Mouse (Mus musculus) olfactory bulb, adult 2 months (tissue): ENCODE measurements around the gene Clec4e.

Experiments used
- CTCF ChIP-seq: fragments of 200-500 bp; IDR thresholded peaks from 2 replicates; pipeline ENCODE4 v1.5.1; 2012; ENCODE audit warnings: low read depth, mild to moderate bottlenecking, low read length, moderate library complexity; ENCODE audit not compliant: insufficient read depth
- POLR2A ChIP-seq: fragments of 200-500 bp; IDR thresholded peaks from 2 replicates; pipeline ENCODE4 v1.6.1; 2012; ENCODE audit warnings: mild to moderate bottlenecking, low read depth, low read length, moderate library complexity; ENCODE audit not compliant: insufficient read depth

DNA sequence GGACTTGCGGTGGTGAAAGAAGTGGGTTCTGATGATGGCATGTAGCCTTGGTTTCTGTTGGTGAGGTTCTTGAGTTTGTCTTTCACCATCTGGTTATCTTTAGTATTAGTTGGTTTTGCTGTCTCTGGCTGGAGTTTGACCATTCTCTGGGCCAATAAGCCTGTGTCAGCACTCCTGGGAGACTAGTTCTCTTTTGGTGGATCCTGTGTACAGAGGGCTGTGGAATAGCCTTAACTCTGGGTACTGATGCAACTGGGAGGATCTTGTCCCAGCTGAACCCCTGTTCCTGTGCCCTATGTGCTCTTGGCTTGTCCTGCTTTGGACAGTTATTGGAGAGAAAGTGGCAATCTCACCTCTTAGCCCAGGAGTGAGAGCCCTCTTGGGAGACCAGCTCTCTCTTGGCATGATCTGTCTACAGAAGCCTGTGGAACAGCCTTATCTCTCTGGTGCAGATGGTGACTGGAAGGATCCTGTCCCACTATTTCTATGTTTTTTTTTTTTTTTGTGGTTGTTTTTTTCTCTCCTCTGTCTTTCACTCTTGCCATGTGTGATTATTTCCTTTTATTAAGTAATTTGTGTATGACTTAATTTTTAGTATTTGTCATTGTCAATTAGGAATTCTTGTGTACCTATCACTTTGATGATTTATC is 3.2 kb upstream of the Clec4e start:
- no peak for TF ChIP-seq POLR2A
- TF ChIP-seq CTCF = no peak
